In the genomic region with DNA sequence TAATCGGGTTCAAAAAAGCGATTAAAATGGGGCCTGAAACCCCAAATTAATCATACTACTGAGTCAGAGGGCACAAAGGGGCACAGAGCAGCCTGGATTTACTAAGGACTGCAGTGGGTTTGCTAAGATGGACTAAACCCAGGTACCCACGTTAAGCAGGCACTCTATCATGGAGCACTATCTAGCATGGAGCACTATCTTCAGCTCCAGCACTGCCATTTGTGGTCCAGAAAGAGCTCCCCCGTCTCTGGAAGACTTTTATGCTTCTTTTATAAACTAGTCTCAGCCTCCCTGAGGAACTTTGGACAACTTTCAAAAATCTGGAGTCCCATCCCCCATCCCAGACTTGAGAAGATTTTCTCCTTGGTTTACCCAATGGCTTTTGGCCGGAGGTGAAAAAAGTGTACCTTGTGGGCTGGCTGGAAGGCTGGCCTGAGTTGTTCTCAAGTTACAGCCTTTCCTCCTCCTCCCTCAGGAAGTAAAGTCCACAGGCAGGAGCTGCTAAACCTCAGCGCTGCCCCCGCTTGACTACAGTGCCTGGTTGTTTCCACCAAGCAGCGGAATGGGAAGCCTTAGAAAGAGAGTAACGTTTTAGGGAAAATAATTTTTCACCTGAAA, we compare ENCODE assay signal across 8 mouse cellular contexts. TPM values are rescaled to one million over a fixed set of nuclear protein-coding genes. Genes with fewer than 3 reads are reported as not detected.
DNase-seq lines count a peak whose midpoint lies in the region; ATAC-seq and TF ChIP-seq lines count a peak whose summit lies in the region.

A gene (plus strand): TSS at position 467 of the 618 bp plus-strand sequence.

- DNase-seq in left cerebral cortex, adult 2 months (ENCODE audit: extremely low spot score in 1 of 2, low spot score in 2 of 2): no peak
- DNase-seq in left cerebral cortex, postnatal 4 days: no peak
- peak; percentile 48 for DNase-seq in embryo, embryonic 9.5 days (ENCODE audit: extremely low spot score)
- DNase-seq in spleen, postnatal 10 days (ENCODE audit: low spot score in 2 of 2): no peak
- DNase-seq in thymus, postnatal 4 days: no peak
- no peak for DNase-seq in cerebellum, postnatal 36 days

- TF ChIP-seq CTCF in left cerebral cortex, adult 2 months (IDR thresholded peaks at IDR 0.05): no peak

- 26% methylated on average over 9 of the region's 9 CpGs for WGBS in intestine, embryonic 15.5 days
- 16% methylated on average over 9 of the region's 9 CpGs for WGBS in lung, embryonic 16.5 days

- no peaks in the 10 kb centered on the region for H3K9me3 ChIP-seq in intestine, embryonic 15.5 days
- H3K9me3 ChIP-seq in lung, embryonic 16.5 days (ENCODE audit: control insufficient read depth, low read length): no peaks in the 10 kb centered on the region

- no peak within 1 kb of the TSS for H3K4me3 ChIP-seq in left cerebral cortex, adult 2 months
- no peak within 1 kb of the TSS for H3K4me3 ChIP-seq in intestine, embryonic 15.5 days (replicated peaks)
- H3K4me3 ChIP-seq in lung, embryonic 16.5 days (ENCODE audit: low read length): no peak within 1 kb of the TSS

- H3K36me3 ChIP-seq in intestine, embryonic 15.5 days: no peaks in the 10 kb centered on the region
- H3K36me3 ChIP-seq in lung, embryonic 16.5 days (ENCODE audit: control insufficient read depth, insufficient read depth, low read length): no peaks in the 10 kb centered on the region

- peak; percentile 91 for ATAC-seq in intestine, embryonic 15.5 days
- peak; percentile 91 for ATAC-seq in lung, embryonic 16.5 days (ENCODE audit: low read depth)

- no peak within 1 kb of the TSS for H3K9ac ChIP-seq in intestine, embryonic 15.5 days
- H3K9ac ChIP-seq in lung, embryonic 16.5 days (ENCODE audit: low read length): no peak within 1 kb of the TSS; the same call in 1 of the 2 replicates

- peak within 1 kb of the TSS; percentile 9; the same call in 1 of the 2 replicates for H3K4me2 ChIP-seq in intestine, embryonic 15.5 days (replicated peaks)
- H3K4me2 ChIP-seq in lung, embryonic 16.5 days (ENCODE audit: low read depth, low read length): peak within 1 kb of the TSS; percentile 34; the same call in 1 of the 2 replicates

- H3K4me1 ChIP-seq in intestine, embryonic 15.5 days (replicated peaks): peaks cover 6% of the 10 kb centered on the region; the same call in 1 of the 2 replicates
- H3K4me1 ChIP-seq in lung, embryonic 16.5 days (replicated peaks; ENCODE audit: control insufficient read depth, insufficient read depth, low read length): peaks cover 6% of the 10 kb centered on the region

- intact Hi-C loops in left cerebral cortex, adult 2 months (cut with DNase I): no loop called here
- intact Hi-C loops in left cerebral cortex, postnatal 4 days (cut with DNase I): no loop called here

- H3K27ac ChIP-seq in left cerebral cortex, adult 2 months: peak within 1 kb of the TSS; percentile 72
- H3K27ac ChIP-seq in intestine, embryonic 15.5 days: peak within 1 kb of the TSS; percentile 49; the same call in 1 of the 2 replicates
- peak within 1 kb of the TSS; percentile 41 for H3K27ac ChIP-seq in lung, embryonic 16.5 days (ENCODE audit: low read length)

- no peaks in the 10 kb centered on the region for H3K27me3 ChIP-seq in intestine, embryonic 15.5 days (replicated peaks)
- no peaks in the 10 kb centered on the region for H3K27me3 ChIP-seq in lung, embryonic 16.5 days (ENCODE audit: control insufficient read depth, insufficient read depth, low read depth, low read length)

RNA-seq across cellular contexts. Expression of the gene that starts here (rescaled TPM):
- 1 to 10 TPM in 1 of 2 experiments, under 1 TPM in 1; 0.98 to 1.5 TPM for total RNA-seq in left cerebral cortex, adult 2 months (2021)
- total RNA-seq in left cerebral cortex, postnatal 4 days (2021): 1 to 10 TPM; 1.0 to 1.3 TPM
- polyA plus RNA-seq in intestine, embryonic 15.5 days (2015; fragmentation: Nextera tagmentation; extraction: Ambion mirVana): 2.5 and 2.7 TPM in 2 replicates
- polyA plus RNA-seq in lung, embryonic 16.5 days (2015; fragmentation: Nextera tagmentation; extraction: Ambion mirVana): 2.1 and 2.3 TPM in 2 replicates
